Mouse (Mus musculus): ENCODE results near the gene Cilp. TPM values are rescaled to one million over a fixed set of nuclear protein-coding genes. Genes with fewer than 3 reads are reported as not detected.

Gene Cilp
- polyA plus RNA-seq, 1 experiment from 2014 or later, result 0.48 TPM

Other genes starting within 250 kb of the Cilp start
- 219 and 223 TPM in 2 replicates for gene Hacd3, start 243.5 kb upstream of the Cilp start, polyA plus RNA-seq (2015; fragmentation: Nextera tagmentation; extraction: Ambion mirVana)
- 39.5 and 39.6 TPM in 2 replicates for gene Dpp8, start 232.8 kb upstream of the Cilp start, polyA plus RNA-seq (2015; fragmentation: Nextera tagmentation; extraction: Ambion mirVana)
- gene Igdcc4, start 163.7 kb upstream of the Cilp start, polyA plus RNA-seq (2015; fragmentation: Nextera tagmentation; extraction: Ambion mirVana), result 17.3 and 17.4 TPM in 2 replicates
- 9.9 and 10.9 TPM in 2 replicates for gene Igdcc3, start 124.0 kb upstream of the Cilp start, polyA plus RNA-seq (2015; fragmentation: Nextera tagmentation; extraction: Ambion mirVana)
- gene Parp16, start 69.8 kb upstream of the Cilp start, polyA plus RNA-seq (2015; fragmentation: Nextera tagmentation; extraction: Ambion mirVana), result 6.7 and 8.1 TPM in 2 replicates
- gene Clpx, start 29.1 kb downstream of the Cilp start, polyA plus RNA-seq (2015; fragmentation: Nextera tagmentation; extraction: Ambion mirVana), result 37.1 and 40.3 TPM in 2 replicates
- 9.7 and 9.8 TPM in 2 replicates for gene Pdcd7, start 80.9 kb downstream of the Cilp start, polyA plus RNA-seq (2015; fragmentation: Nextera tagmentation; extraction: Ambion mirVana)
- 2.5 and 3.3 TPM in 2 replicates for gene Ubap1l, start 95.9 kb downstream of the Cilp start, polyA plus RNA-seq (2015; fragmentation: Nextera tagmentation; extraction: Ambion mirVana)
- gene Kbtbd13, start 126.5 kb downstream of the Cilp start, polyA plus RNA-seq (2015; fragmentation: Nextera tagmentation; extraction: Ambion mirVana), result 0.41 and 0.78 TPM in 2 replicates
- gene Rasl12, start 133.3 kb downstream of the Cilp start, polyA plus RNA-seq (2015; fragmentation: Nextera tagmentation; extraction: Ambion mirVana), result 7.6 TPM in 2 replicates
- not detected in 2 replicates for gene Slc51b, start 157.8 kb downstream of the Cilp start, polyA plus RNA-seq (2015; fragmentation: Nextera tagmentation; extraction: Ambion mirVana)
- gene Mtfmt, start 170.6 kb downstream of the Cilp start, polyA plus RNA-seq (2015; fragmentation: Nextera tagmentation; extraction: Ambion mirVana), result 25.4 and 25.7 TPM in 2 replicates
- 109 and 117 TPM in 2 replicates for gene Spg21, start 195.8 kb downstream of the Cilp start, polyA plus RNA-seq (2015; fragmentation: Nextera tagmentation; extraction: Ambion mirVana)